Mouse (Mus musculus) layer of hippocampus, adult 9-11 months (tissue): ENCODE results near the gene Taf5l.
A peak's percentile ranks its signal among the peaks of the same experiment; 100 is the strongest.

ENCODE experiments used
- DNase-seq: peaks from one replicate; pipeline ENCODE4 v3.0.0; 2022

Gene Taf5l

GRCm38 (mm10) chr8:123959473-123959872, 61.7 kb downstream of the Taf5l start:
- no peak for DNase-seq

GRCm38 (mm10) chr8:123958130-123958529, 63.1 kb downstream of the Taf5l start:
- DNase-seq: no peak

GRCm38 (mm10) chr8:123954246-123954645, 67.0 kb downstream of the Taf5l start:
- DNase-seq: no peak

- no peak for DNase-seq
These were observed 67.5 kb downstream of the Taf5l start for GRCm38 (mm10) chr8:123953686-123954085.

GRCm38 (mm10) chr8:123950077-123950802, 71.0 kb downstream of the Taf5l start:
- DNase-seq: peak; percentile 30

GRCm38 (mm10) chr8:123949686-123949986, 71.6 kb downstream of the Taf5l start:
- no peak for DNase-seq

GRCm38 (mm10) chr8:123948942-123949685, 72.1 kb downstream of the Taf5l start, which contains the start of gene Nup133:
Gene Nup133 (minus strand): TSS chr8:123949265.
- peak; percentile 98 for DNase-seq
